Mouse (Mus musculus): ENCODE results near the gene Rbm24. TPM values are rescaled to one million over a fixed set of nuclear protein-coding genes. Genes with fewer than 3 reads are reported as not detected.

The Rbm24 gene
- 1.3 to 2.9 TPM (median 1.5 TPM) in 4 replicates for total RNA-seq (2023)

GRCm38 (mm10) chr13:46418141-46418601 lies at the start of gene Rbm24:
Rbm24 (plus strand) TSS chr13:46418434.

Other genes starting within 250 kb of the Rbm24 start
- gene Stmnd1, start 144.7 kb upstream of the Rbm24 start, total RNA-seq (2023): not detected in 4 replicates
- gene Cap2, start 83.4 kb downstream of the Rbm24 start, total RNA-seq (2023): not detected in 4 replicates

Measured in B cell, adult 62 days (primary cell).